Mouse (Mus musculus): Measurements from ENCODE around the gene Prkx. TPM values are rescaled to one million over a fixed set of nuclear protein-coding genes. Genes with fewer than 3 reads are reported as not detected.
A peak's percentile ranks its signal among the peaks of the same experiment; 100 is the strongest.

Prkx gene
- polyA plus RNA-seq, 1 experiment from 2014 or later, result 11.9 TPM

DNA sequence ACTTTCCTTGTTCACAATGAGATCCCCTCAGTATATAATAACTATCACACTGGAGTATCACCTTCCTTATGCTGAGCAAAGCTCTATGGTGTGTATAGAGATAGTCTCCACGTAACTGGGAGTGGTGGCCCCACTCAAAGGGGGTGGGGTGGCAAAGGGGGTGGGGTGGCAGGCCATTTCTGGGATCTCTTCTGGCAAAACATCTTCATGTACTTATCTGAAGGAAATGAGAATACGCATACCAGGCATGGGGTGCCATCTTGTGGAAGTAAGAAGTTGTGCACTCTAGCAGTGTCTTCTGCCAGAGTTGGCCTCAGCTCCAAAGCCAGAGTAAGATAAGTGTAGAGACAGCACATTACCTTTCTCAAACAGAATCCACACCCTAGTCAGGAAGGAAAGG is 75.8 kb downstream of the Prkx start:
- H3K9me3 ChIP-seq (ENCODE audit: control insufficient read depth, low read length), result no peaks in the 10 kb centered on the region
- H3K4me3 ChIP-seq (ENCODE audit: low read depth, low read length), result no peak overlapping the region
- ATAC-seq (ENCODE audit: low FRiP score, low TSS enrichment) (no peak), DNase-seq (ENCODE audit: low spot score) (peak; percentile 21)
- no peak overlapping the region for H3K27ac ChIP-seq (replicated peaks)
- H3K36me3 ChIP-seq (ENCODE audit: control insufficient read depth, insufficient read depth, low read length), result no peaks in the 10 kb centered on the region
- no peaks in the 10 kb centered on the region for H3K27me3 ChIP-seq (ENCODE audit: control insufficient read depth, insufficient read depth, low read length)
- H3K4me2 ChIP-seq (replicated peaks; ENCODE audit: low read depth), result no peak overlapping the region
- H3K9ac ChIP-seq (ENCODE audit: low read length), result no peak overlapping the region
- TF ChIP-seq EP300 (optimal IDR thresholded peaks at IDR 0.05), result no peak
- peak; percentile 82 for TF ChIP-seq CTCF (IDR thresholded peaks at IDR 0.05; ENCODE audit: low read depth)
- WGBS, result 28% methylated on average over 2 of the region's 2 CpGs
- no peaks in the 10 kb centered on the region for H3K4me1 ChIP-seq (replicated peaks; ENCODE audit: control insufficient read depth, insufficient read depth)

Other genes starting within 250 kb of the Prkx start
- not detected in 2 replicates for gene Pbsn, start 57.3 kb upstream of the Prkx start, polyA plus RNA-seq (2015; fragmentation: Nextera tagmentation; extraction: Ambion mirVana)
- gene Gm14744, start 68.5 kb upstream of the Prkx start, polyA plus RNA-seq (2015; fragmentation: Nextera tagmentation; extraction: Ambion mirVana), result not detected in 2 replicates
- not detected in 2 replicates for gene 5430402E10Rik, start 128.8 kb upstream of the Prkx start, polyA plus RNA-seq (2015; fragmentation: Nextera tagmentation; extraction: Ambion mirVana)

Data from stomach, postnatal 0 days (tissue).